Mouse (Mus musculus) myocyte (in vitro differentiated cells): ENCODE results near the gene Prkcsh. TPM values are rescaled to one million over a fixed set of nuclear protein-coding genes. Genes with fewer than 3 reads are reported as not detected.
A peak's percentile ranks its signal among the peaks of the same experiment; 100 is the strongest.

ENCODE experiments used
- H3K27me3 ChIP-seq: one replicate; pipeline ENCODE4 v1.6.1; 2011; ENCODE audit not compliant: control insufficient read depth, insufficient read depth, insufficient read length
- H3K36me3 ChIP-seq: one replicate; pipeline ENCODE4 v1.6.1; 2011; ENCODE audit not compliant: control insufficient read depth, insufficient read depth
- H3K4me2 ChIP-seq: one replicate; pipeline ENCODE4 v1.6.1; 2011; ENCODE audit warnings: low read depth, control low read depth
- H3K4me3 ChIP-seq: one replicate; pipeline ENCODE4 v1.5.1; 2011; ENCODE audit warnings: mild to moderate bottlenecking, control low read depth, moderate library complexity
- H3K79me2 ChIP-seq: one replicate; pipeline ENCODE4 v1.6.1; 2011; ENCODE audit not compliant: control insufficient read depth, insufficient read depth
- H3ac ChIP-seq: one replicate; pipeline ENCODE4 v1.6.1; 2011; ENCODE audit not compliant: control insufficient read depth, insufficient read length
- CEBPB ChIP-seq: IDR thresholded peaks from 2 replicates; pipeline ENCODE4 v1.6.1; 2011; ENCODE audit warnings: mild to moderate bottlenecking, moderate library complexity; ENCODE audit not compliant: poor library complexity, insufficient read depth, severe bottlenecking
- E2F4 ChIP-seq: IDR thresholded peaks from one replicate; pipeline ENCODE4 v1.6.1; 2011; ENCODE audit warnings: mild to moderate bottlenecking, control low read depth, moderate library complexity; ENCODE audit not compliant: insufficient read depth
- MAX ChIP-seq: IDR thresholded peaks from one replicate; pipeline ENCODE4 v1.6.1; 2011; ENCODE audit warnings: low read depth, mild to moderate bottlenecking, control low read depth
- MYOD1 ChIP-seq, 3 experiments: IDR thresholded peaks; one replicate each; pipeline ENCODE4 v1.6.1; 2011; ENCODE audit warnings: control low read depth in 2 of 3, low read depth in 2 of 3, mild to moderate bottlenecking in 2 of 3, moderate library complexity in 1 of 3; ENCODE audit not compliant: insufficient read length in 2 of 3, control insufficient read depth in 1 of 3
- MYOG ChIP-seq, 3 experiments: IDR thresholded peaks; one replicate each; pipeline ENCODE4 v1.6.1; 2011; ENCODE audit warnings: control low read depth in 2 of 3, low read depth in 2 of 3, mild to moderate bottlenecking in 2 of 3; ENCODE audit not compliant: insufficient read length in 2 of 3, control insufficient read depth in 1 of 3, insufficient read depth in 1 of 3
- POLR2A ChIP-seq: IDR thresholded peaks from one replicate; pipeline ENCODE4 v1.6.1; 2011; ENCODE audit warnings: low read depth, mild to moderate bottlenecking, control low read depth, moderate library complexity; ENCODE audit not compliant: insufficient read length
- POLR2AphosphoS2 ChIP-seq: IDR thresholded peaks from one replicate; pipeline ENCODE4 v1.6.1; 2011; ENCODE audit warnings: low read depth, control low read depth; ENCODE audit not compliant: insufficient read length
- REST ChIP-seq: IDR thresholded peaks from one replicate; pipeline ENCODE4 v1.6.1; 2011; ENCODE audit warnings: mild to moderate bottlenecking, control low read depth, moderate library complexity; ENCODE audit not compliant: insufficient read depth, insufficient read length
- SRF ChIP-seq: IDR thresholded peaks from one replicate; pipeline ENCODE4 v1.6.1; 2011; ENCODE audit warnings: low read depth; ENCODE audit not compliant: control insufficient read depth, insufficient read length
- TCF12 ChIP-seq: IDR thresholded peaks from one replicate; pipeline ENCODE4 v1.6.1; 2011; ENCODE audit warnings: mild to moderate bottlenecking, control low read depth; ENCODE audit not compliant: poor library complexity, insufficient read depth, severe bottlenecking
- TCF3 ChIP-seq: IDR thresholded peaks from one replicate; pipeline ENCODE4 v1.6.1; 2011; ENCODE audit warnings: low read depth, control low read depth; ENCODE audit not compliant: insufficient read length
- USF1 ChIP-seq: IDR thresholded peaks from one replicate; pipeline ENCODE4 v1.6.1; 2011; ENCODE audit warnings: low read depth, mild to moderate bottlenecking, control low read depth, moderate library complexity
- polyA plus RNA-seq: library from polyadenylated mRNA; unstranded; fragments of >200 nt; fragmentation: generic; extraction: Trizol; gene quantifications from one replicate; pipeline ENCODE4 v1.2.1, GENCODE M21; 2012; ENCODE audit warnings: missing spikeins

The Prkcsh gene
- polyA plus RNA-seq, 1 experiment, result 127 TPM

DNA sequence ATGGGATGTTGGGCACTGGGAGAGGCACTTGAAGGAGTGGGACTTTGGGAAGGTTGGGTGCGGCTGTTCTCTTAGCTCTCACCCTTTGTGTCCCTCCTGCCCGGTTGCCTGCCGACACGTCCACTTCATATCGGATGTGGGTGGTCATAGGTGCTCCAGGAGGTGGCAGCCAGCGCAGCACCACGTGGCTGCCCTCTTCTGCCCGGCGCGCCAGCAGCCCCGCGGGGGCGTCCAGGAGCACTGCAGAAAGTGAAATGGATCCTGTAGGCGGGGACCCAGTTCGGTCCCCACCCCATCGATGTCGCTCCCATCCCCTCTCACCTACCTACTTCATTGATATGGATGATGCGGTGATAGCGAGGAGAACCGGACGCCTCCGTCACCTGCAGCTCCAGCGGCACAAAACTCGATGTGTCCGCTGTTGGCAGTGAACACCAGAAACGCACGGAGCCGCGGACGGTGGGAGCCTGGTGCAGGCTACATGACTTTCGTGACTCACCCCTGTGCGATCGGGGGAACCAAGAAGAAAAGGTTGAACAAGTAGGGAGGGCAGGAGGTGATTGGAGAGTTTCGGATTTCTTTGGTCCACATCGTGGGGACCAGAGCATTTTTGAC is 41.1 kb upstream of the Prkcsh start:
- no peaks in the 10 kb centered on the region for H3K27me3 ChIP-seq
- no peaks in the 10 kb centered on the region for H3K36me3 ChIP-seq
- H3ac ChIP-seq, result no peak overlapping the region
- no peaks in the 10 kb centered on the region for H3K79me2 ChIP-seq
- no peak for TF ChIP-seq TCF12
- TF ChIP-seq E2F4, result no peak
- no peak for TF ChIP-seq MYOG (IDR thresholded peaks at IDR 0.05; ENCODE audit: control insufficient read depth in 1 of 3, insufficient read depth in 1 of 3, insufficient read length in 2 of 3, low read depth in 2 of 3)
- no peak for TF ChIP-seq USF1
- no peak for TF ChIP-seq REST
- TF ChIP-seq MYOD1 (IDR thresholded peaks at IDR 0.05; ENCODE audit: control insufficient read depth in 1 of 3, insufficient read length in 2 of 3, low read depth in 2 of 3), result no peak
- no peak for TF ChIP-seq CEBPB
- H3K4me3 ChIP-seq, result peak overlapping the region; percentile 40
- peak overlapping the region; percentile 97 for H3K4me2 ChIP-seq

- Histone ChIP-seq H3K4me3 (peak overlapping the region; percentile 40), H3K4me2 (peak overlapping the region; percentile 97), H3K36me3 (no peaks in the 10 kb centered on the region), H3K79me2 (no peaks in the 10 kb centered on the region), H3K27me3 (no peaks in the 10 kb centered on the region), H3ac (no peak overlapping the region)
- TF ChIP-seq MYOD1 (IDR thresholded peaks at IDR 0.05; ENCODE audit: control insufficient read depth in 1 of 3, insufficient read length in 2 of 3, low read depth in 2 of 3), result no peak
- no peak for TF ChIP-seq E2F4
- TF ChIP-seq CEBPB, result no peak
- TF ChIP-seq POLR2A, result no peak
- no peak for TF ChIP-seq TCF3
- no peak for TF ChIP-seq POLR2AphosphoS2
- TF ChIP-seq TCF12, result no peak
- no peak for TF ChIP-seq REST
- no peak for TF ChIP-seq SRF
- no peak for TF ChIP-seq MAX
These were observed 40.6 kb upstream of the Prkcsh start for GRCm38 (mm10) chr9:21962010-21962409.

DNA sequence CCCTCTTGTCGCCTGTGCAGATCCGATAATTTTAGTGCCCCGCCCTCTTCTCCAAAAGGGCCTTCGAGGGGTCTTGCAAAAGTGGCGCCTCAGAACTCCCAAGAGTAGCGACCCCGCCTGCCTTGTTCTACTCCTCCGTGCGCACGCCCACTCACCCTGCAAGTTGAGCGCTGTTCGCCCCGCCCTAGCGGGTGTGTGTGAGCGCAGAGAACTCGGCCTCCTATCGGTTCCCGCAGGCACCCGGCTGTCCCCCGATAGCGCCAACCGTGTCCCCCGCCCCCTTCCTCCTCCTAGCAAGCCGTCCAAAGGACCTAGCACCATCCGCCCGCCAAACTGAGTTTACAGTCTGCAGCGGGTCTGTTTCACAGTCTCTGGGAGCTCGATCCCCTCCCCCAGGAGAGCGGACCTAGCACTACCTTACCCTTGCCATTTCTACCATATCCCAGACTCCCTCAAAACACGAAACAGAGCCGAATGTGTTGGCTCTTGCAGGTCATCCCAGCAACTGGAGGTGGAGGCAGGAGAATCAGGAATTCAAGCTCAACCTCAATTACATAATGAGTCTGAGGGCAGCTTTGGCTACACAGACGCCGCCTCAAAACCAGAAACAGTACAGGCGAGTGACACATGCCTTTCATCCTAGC is 40.1 kb upstream of the Prkcsh start:
- H3K36me3 ChIP-seq, result no peaks in the 10 kb centered on the region
- peak overlapping the region; percentile 40 for H3K4me3 ChIP-seq
- no peaks in the 10 kb centered on the region for H3K27me3 ChIP-seq
- no peaks in the 10 kb centered on the region for H3K79me2 ChIP-seq
- H3ac ChIP-seq, result peak overlapping the region; percentile 7
- TF ChIP-seq SRF (no peak), MYOG (IDR thresholded peaks at IDR 0.05; ENCODE audit: control insufficient read depth in 1 of 3, insufficient read depth in 1 of 3, insufficient read length in 2 of 3, low read depth in 2 of 3) (peak in 1 of 3 experiments; percentile 42), POLR2A (no peak), TCF12 (no peak), POLR2AphosphoS2 (no peak), REST (no peak), TCF3 (no peak)
- peak overlapping the region; percentile 97 for H3K4me2 ChIP-seq

DNA sequence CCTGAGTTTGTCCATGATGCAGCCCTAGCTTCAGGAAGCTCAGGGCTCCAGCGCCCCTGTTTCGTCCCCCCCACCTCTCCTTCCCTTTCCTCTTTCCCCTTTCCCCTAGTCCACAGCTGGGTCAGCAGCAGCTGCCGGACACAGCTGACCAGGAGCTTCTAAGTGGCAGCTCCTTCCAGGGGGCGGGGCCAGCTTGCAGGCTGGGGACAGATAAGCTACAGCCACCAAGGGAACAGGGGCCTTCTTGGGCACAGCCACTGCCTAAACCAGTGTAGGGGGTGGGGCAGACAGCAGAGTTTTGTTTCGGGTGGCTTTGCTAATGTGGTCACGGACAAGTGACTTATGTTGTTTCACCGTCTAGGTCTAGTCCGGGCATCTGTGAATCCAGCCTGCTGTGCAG is 39.2 kb upstream of the Prkcsh start, which contains the start of gene Epor:
Gene Epor (minus strand): TSS at position 90 of the 400 bp plus-strand sequence.
- Histone ChIP-seq H3K79me2 (no peaks in the 10 kb centered on the region), H3K4me2 (peak within 1 kb of the TSS; percentile 97), H3K27me3 (no peaks in the 10 kb centered on the region), H3K4me3 (peak within 1 kb of the TSS; percentile 40), H3ac (peak within 1 kb of the TSS; percentile 7), H3K36me3 (no peaks in the 10 kb centered on the region)
- TF ChIP-seq MYOD1 (IDR thresholded peaks at IDR 0.05; ENCODE audit: control insufficient read depth in 1 of 3, insufficient read length in 2 of 3, low read depth in 2 of 3) (peak; percentile 10 to 80 (median 78)), REST (no peak), TCF3 (no peak), MYOG (IDR thresholded peaks at IDR 0.05; ENCODE audit: control insufficient read depth in 1 of 3, insufficient read depth in 1 of 3, insufficient read length in 2 of 3, low read depth in 2 of 3) (peak in 2 of 3 experiments; percentile 56 to 86), CEBPB (no peak), POLR2AphosphoS2 (no peak), TCF12 (peak; percentile 13)

DNA sequence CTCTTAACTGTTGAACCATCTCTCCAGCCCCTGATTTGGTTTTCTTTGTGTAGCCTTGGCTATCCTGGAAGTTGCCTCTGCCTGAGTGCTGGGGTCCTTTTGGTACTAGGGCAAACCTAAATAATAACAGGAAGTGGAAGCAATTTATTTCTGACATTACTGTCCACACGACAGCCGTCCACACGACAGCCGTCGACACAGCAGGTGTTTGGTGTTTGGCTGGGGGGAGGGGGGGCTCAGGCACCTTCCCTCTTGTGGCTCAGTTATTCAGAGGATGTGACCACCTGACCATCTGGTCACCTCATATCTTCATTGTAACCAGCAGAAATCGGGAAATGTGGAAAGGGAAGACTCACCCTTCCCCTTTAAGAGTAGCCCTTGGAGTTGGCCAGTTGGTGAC is 33.7 kb upstream of the Prkcsh start:
- H3K4me3 ChIP-seq, result no peak overlapping the region
- H3K4me2 ChIP-seq, result no peak overlapping the region
- H3K79me2 ChIP-seq, result no peaks in the 10 kb centered on the region
- no peak overlapping the region for H3ac ChIP-seq
- peaks cover 3% of the 10 kb centered on the region for H3K36me3 ChIP-seq
- no peak for TF ChIP-seq POLR2A
- no peak for TF ChIP-seq REST
- TF ChIP-seq MAX, result no peak
- peak in 2 of 3 experiments; percentile 57 to 82 for TF ChIP-seq MYOG (IDR thresholded peaks at IDR 0.05; ENCODE audit: control insufficient read depth in 1 of 3, insufficient read depth in 1 of 3, insufficient read length in 2 of 3, low read depth in 2 of 3)
- no peak for TF ChIP-seq SRF
- TF ChIP-seq USF1, result no peak
- no peak for TF ChIP-seq CEBPB
- no peak for TF ChIP-seq POLR2AphosphoS2
- peak; percentile 42 for TF ChIP-seq TCF12
- no peak for TF ChIP-seq E2F4
- peak in 2 of 3 experiments; percentile 51 to 81 for TF ChIP-seq MYOD1 (IDR thresholded peaks at IDR 0.05; ENCODE audit: control insufficient read depth in 1 of 3, insufficient read length in 2 of 3, low read depth in 2 of 3)
- TF ChIP-seq TCF3, result peak; percentile 49
- H3K27me3 ChIP-seq, result no peaks in the 10 kb centered on the region
